Mouse (Mus musculus): Measurements from ENCODE around the gene Gm20403.
"Not testable (repeated sequence)": the region's sequence is repeated elsewhere in the genome, so short reads cannot be mapped to it uniquely, and the experiment has no call there.

Gene Gm20403

DNA sequence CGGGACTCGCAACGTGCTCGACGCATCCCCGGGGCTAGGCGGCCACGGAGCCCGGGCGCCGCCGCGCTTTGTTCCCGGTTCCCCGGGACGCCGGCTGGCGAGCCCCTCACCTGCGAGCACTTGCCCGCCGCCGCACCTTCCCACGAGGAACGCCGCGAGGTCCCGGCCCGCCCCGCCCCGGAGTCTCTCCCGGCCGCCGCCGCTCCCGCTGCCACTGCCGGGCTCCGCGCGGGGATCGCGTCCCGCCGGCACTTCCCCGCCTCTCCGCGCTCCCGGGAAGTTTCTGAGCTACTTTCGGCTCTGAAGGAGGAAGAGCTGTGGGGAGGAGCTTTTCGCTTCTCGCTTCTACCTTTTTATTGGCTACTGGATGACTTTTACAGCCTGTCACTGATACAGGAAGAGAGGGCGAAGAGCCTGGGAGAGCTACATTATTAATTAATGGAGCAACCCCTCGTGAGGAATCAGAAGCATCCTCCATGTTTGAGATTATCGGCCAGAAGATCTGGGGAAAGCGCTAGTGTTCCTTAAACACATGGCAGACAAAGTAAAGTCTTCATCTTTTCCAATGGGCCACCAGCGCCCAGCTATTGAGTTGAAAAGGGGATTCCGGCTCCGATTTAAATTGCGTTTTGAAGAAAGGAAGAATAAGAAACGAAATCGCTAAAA, at the start of gene Gm20403:
TSS of gene Gm20403 (minus strand) at position 478 of the 666 bp plus-strand sequence.
- DNase-seq: peak; percentile 83

DNA sequence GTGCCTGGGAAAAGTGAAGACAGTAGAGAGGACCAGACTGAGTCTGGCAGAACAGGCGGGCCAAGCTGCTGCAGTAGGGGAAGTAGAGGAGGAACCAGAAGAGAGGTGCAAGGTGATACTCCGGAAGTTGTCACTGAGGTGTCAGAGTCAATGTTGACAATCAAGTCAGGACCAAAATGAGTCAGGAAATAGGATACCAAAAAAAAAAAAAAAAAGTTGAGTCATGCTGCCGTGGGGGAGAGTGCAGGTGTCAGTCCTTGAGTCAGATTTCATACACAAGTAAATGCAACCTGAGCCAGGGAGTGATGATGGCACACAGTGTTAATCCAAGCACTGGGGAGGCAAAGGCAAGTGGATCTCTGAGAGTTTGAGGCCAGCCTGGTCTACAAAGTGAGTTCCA, 40.8 kb upstream of the Gm20403 start:
- DNase-seq: no peak

DNA sequence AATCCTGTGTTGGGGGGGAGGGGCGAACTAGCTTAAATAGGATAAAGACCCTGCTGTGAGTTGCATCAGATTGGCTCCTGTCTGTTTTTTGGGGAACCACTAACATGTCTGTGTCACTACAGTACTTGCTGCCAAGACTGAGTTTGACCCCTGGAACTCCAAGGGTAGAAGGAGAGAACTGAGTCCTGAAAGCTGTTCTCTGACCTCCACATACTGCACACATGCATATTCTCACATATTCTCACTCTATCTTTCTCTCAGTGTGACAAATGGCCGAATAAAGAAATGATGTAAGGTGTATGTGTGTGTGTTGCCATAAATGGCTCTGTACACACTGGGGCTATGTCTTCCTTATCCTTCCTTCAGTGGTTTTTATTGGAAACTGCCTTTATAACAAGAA, 37.0 kb upstream of the Gm20403 start:
- no peak for DNase-seq

GRCm38 (mm10) chr12:55019421-55019877, 33.1 kb upstream of the Gm20403 start:
- DNase-seq: no peak

- DNase-seq: no peak
These were observed 30.9 kb upstream of the Gm20403 start for GRCm38 (mm10) chr12:55017119-55017721.

DNA sequence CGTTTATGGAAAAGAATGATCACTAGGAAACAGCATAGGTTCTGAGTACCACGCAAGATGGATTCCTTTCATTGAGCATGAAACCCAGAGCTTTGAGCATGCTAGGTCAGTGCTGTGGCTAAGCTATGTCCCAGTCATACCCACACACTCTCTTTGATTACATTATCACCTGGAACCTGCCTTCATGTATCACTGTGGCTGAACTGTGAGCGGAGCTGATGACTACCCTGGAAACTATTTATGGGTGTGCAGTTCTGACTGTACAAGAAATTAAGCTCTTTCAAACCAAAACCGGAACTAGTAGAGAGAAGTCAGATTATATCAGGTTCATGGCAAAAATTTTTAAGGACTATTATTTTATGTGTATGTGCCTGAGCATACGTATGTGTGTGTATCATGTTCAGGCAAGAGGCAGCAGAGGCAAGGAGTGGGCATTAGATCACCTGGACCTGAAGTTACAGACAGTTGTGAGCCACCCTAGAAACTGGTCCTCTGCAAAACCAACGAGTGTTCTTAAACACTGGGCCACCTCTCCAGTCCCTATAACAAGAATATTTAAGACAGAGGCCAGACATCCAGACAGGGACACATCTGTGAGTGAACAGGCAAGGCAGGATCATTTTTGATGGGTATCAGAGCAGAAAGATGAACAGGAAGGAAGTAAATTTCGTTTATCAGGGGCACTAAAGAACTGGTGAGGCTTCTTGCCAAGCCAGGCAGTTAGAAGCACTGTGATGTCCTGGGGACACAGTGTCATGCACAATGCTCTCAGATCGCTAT, 30.2 kb upstream of the Gm20403 start:
- no peak for DNase-seq

DNA sequence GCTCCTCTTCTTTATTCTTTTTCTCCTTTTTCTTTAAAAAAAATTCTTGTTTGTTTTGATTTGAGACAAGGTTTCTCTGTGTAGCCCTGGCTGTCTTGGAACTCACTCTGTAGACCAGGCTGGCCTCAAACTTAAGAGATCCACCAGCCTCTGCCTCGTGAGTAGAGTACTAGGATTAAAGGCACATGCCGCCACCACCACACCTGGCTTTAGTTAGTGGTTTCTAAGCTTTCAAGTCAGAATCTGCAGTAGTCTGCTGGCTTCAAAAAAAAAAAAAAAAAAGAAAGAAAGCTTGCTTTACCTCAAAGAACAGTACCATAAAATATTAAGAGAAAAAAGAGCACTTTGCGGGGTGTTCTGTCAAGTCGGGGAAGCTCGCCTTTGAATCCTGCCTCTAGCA, 29.1 kb upstream of the Gm20403 start:
- DNase-seq: peak; percentile 16

- no peak for DNase-seq
These were observed 27.5 kb upstream of the Gm20403 start, which contains the start of gene Baz1a for GRCm38 (mm10) chr12:55013626-55014398. Gene Baz1a (minus strand): TSS chr12:55014348.

DNA sequence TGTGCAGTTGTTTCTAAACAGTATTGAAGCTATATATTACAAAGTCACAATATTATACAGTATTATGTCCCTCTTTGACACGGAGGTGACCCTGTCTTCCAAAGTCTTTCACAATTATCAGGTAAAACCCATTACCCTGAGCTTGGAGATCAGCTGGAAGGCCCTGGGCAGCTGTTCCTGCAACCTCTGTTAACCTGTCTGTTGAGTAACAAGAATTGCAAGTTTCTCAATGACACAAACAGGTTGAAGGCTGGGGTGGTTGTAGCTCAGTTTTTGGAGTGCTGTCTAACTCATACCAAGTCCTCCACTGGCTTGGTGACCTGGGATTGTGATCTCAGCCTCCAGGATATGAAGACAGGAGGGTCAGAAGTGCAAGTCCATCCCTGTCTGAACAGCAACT, 26.7 kb upstream of the Gm20403 start:
- no peak for DNase-seq

- no peak for DNase-seq
These were observed 21.2 kb upstream of the Gm20403 start for GRCm38 (mm10) chr12:55007361-55008008.

DNA sequence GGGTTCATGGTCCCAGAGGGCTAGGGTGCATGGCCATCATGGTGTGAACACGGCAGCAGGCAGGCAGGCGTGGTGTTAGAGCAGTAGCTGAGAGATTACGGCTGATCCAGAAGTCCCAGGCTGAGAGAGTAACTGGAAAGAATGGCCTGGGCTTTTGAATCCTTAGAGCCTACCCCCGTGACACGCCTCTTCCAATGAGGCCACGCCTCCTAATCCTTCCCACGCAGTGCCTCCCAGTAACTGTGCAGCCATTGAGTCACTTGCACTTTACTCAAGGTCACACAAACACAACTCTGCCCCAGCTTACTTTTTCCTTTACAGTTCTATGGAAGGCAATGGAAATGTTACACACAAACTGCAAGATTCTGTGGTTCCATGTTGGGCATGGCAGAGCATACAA, 19.7 kb upstream of the Gm20403 start:
- DNase-seq: no peak

GRCm38 (mm10) chr12:55004396-55004795, 18.1 kb upstream of the Gm20403 start:
- no peak for DNase-seq

DNA sequence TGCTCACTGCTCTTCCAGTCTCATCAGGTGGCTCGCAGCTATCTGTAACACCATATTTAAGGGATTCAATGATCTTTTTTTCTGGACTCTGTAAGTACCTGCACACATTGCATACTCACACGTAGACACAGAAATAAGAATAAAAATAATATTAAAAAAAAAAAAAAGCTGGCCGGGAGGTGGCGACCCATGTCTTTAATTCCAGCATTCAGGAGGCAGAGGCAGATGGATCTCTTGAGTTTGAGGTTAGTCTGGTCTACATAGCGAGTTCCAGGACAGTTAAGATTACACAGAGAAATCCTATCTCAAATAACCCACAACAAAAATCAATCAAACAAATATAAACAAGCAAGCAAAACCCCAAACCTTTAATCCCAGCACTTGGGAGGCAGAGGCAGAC, 17.5 kb upstream of the Gm20403 start:
- DNase-seq: no peak

- not testable (repeated sequence) for DNase-seq
These were observed 16.2 kb upstream of the Gm20403 start for GRCm38 (mm10) chr12:55002532-55002931.

GRCm38 (mm10) chr12:54999016-54999690, 12.8 kb upstream of the Gm20403 start:
- no peak for DNase-seq

GRCm38 (mm10) chr12:54998411-54998810, 12.1 kb upstream of the Gm20403 start:
- no peak for DNase-seq

- DNase-seq: no peak
These were observed 10.7 kb upstream of the Gm20403 start for GRCm38 (mm10) chr12:54996979-54997474.

GRCm38 (mm10) chr12:54995965-54996364, 9.6 kb upstream of the Gm20403 start:
- DNase-seq: no peak

DNA sequence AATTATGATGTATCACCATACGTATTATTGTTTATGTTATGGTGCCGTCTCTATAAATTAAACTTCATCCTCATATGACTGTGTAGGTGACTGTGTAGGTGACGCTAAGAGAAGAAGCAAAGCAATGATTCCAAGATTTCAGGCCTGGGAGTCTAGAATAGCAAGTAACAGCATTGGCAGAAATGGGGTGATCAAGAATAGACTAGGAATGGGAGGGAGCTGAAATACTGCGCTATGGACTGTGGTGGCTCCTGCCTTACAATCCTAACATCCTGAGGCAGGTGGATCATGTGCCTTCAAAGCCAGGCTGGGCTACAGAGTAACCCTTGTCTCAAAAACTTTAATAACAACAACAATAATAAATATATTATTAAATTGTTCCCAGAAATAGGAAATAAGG, 8.1 kb upstream of the Gm20403 start:
- no peak for DNase-seq

GRCm38 (mm10) chr12:54994068-54994386, 7.7 kb upstream of the Gm20403 start:
- no peak for DNase-seq

DNA sequence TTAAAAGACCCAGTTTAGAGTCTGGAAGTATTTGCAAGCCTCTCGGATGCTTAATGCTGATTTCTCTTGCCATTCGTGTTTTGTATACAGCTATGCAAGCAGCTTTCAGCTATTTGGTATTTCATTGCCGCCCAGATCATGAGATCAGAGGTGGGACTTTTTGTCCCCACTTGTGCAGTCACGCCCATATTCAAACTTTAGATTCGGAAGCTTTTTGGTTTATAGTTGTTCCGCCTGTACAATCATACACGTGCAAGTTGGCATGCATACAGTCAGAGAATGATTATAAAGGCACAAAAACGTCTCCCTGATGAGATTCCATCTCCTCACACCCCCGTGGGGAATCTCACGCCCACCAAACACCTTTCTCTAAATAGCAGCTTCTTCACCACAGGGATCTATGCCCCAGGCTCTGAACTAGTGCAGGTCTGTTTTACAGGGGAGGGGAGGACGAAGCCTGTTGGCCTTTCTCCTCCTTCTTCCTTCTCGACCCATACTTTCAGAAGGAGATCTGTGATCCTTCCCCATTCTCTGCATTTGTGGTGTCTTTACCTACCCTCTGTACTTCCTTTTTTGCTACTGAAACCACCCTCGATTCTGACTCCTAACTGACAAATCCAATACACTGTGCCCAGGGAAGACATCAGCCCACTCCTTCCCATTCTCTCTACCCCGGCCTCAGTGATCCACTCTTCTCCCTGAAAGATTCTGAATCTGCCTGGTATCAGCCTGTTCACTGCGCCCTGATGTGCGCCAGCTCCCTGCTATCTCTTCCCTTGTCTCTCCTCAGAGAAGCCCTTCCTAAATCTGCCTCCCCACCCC, 7.1 kb upstream of the Gm20403 start:
- no peak for DNase-seq

All from embryo, embryonic 11 days (tissue).